Mouse (Mus musculus) CD4-positive, CD25-positive, alpha-beta regulatory T cell, adult 2 months (primary cell): ENCODE measurements around the gene Igfbp1.

ENCODE experiments used
- DNase-seq: peaks from one replicate; pipeline ENCODE4 v3.0.0-alpha.2; 2012; ENCODE audit warnings: low read depth, low spot score

The Igfbp1 gene

DNA sequence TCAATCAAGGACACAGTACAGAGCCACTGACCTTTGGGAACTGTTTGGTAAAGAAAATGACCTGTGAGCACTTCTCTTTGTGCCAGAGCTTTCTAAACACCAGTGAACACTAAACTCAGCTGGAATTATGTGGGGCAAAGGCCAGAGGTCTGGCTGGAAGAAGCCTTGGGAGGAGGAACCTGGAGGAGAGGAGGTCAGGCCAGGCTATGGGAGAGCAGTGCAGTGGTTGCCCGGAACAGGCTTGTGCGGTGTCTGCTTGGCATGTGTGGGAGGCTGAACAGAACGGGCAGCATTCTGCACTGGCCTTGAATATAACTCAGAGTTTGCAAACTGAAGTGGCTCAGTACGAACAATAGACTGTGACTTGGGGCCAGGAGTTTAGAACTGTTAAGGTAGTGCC, 32.4 kb downstream of the Igfbp1 start:
- no peak for DNase-seq

DNA sequence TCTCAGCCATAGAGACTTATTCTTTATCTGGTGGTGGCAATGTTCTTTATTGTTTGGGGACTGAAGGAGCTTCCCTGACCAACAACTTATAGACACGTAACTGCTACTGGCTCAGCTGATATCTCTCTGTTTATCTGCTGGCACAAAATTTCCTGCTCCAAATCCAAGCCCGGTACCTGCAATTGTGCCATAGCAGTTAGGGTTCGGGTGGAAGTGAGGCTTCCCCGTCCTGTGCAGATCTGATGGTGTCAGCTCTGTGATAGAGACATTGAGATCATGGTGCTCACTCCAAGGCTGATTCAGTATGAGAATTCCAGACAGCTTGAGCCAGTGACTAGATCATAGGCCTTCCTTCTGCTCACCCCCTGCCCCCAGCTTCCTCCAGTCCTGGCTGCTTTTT, 34.4 kb downstream of the Igfbp1 start:
- no peak for DNase-seq

DNA sequence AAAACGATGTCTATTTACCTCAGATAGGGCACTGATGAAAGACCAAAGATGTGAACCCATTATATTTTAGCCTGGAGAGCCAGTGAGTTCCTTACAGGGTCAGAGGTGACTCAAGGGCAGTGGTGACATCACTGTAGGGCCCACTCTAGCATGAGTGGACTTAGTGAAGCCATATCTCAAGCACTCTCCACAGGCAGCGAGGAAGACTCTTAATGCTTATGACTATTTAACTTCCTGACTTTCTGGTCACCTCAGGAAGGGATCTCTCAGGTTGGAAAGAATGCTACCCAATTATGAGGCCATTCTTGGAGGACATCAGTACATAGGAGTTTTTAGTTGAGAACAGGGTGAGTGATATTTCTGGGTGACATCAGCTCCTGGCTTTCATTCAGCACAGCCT, 35.8 kb downstream of the Igfbp1 start:
- DNase-seq, result no peak

DNA sequence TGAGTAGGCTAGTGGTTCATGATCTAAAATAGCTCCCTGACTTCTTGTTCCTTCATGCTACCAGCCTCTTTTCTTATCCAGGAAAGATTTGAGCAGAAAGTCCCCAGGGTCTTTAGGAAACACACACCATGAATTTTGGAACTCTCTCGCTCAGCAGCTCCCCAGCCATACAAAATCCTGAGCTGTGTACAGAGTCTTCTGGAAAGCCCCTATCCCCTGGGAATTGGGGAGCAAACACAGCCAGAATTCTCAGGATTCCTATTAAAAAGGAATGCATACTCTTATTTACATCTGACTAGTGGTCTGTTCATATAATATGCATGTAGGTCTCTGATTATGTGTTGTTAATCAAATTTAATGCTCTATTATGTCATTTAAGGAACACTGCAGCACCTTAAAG, 36.9 kb downstream of the Igfbp1 start:
- DNase-seq, result no peak

DNA sequence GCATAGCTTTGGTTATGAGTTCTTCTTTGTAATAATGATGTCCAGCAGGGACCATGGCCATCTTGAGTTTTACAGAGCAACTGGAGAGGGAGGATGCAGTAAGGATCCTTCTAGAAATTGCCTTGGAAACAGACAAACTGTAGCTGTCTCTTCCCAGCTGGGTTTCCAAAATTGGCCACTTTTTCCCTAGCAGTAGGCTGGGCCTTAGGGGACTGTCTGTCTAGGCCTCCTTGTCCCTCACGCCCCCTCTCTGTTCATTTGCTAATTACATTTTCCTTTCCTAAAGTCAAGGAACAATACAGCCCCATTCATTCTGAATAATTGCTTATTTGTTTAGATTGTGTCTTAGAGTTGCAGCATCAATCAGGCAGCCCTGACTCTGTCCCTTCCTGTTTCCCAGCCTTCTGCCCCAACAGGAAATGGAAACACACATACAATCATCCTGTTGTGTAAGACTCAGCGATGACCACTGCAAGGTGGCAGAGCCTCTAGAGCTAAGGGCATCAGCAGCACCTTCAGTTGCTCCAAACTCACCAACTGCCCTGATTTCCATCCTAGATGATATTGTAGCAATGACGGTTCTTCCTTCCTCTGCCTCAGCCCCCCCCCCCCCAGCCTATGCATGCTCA, 37.5 kb downstream of the Igfbp1 start:
- DNase-seq, result no peak

DNA sequence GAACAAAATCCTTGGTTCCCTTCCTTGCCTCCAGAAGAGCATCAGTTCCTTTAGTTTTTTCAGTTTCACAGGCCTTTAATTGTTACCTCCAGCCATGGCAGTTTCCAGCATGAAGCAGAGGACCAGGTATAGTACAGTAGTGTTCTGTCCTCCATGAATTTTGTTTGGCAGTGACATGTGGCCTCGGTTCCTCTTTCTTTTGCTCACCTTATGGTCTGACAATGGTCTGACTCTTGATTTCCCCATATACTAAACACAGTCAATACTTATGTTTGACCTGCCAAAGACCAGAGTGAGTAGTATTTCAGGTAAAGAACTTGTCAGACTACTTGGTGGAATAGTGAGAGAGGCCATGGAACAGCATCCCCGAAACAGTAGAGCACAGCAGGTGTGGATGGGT, 39.2 kb downstream of the Igfbp1 start:
- no peak for DNase-seq

DNA sequence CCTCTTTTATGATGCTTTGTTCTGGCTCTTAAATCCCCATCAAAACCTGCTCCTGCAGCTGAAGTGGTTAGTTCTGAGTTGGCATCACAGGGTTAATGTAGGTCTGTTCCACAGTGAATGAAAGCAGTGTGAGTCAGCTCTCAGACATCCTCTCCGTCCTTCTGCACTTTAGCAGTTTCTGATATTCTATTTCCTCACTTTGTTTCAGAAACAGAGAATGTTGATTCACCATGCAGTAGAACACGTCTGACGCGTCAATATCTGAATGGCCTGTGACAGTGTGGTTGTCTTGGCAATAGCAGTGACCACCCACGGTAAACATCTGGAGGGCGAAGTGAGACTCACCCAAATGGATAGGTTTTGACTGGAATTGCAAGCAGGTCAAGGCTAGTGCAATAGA, 40.1 kb downstream of the Igfbp1 start:
- DNase-seq, result no peak

DNA sequence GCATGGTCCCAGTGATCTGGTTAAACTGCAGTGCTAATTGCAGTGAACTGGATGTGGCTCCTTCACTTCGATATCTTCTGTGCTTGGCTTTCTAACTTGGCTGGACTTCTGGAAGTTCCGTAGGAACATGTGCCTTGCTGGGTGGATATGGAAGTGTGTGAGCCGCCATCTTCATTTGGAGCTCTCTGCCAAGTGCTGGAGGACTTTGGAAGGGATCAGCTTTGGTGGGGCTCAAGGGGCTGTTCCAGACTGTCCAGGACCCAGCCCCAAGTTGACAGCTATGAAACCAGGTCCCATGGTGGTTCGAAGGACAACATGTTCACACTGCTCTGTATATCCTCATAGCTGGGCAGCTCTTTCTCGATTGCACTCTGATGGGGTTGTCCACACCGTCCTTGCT, 41.0 kb downstream of the Igfbp1 start:
- DNase-seq, result no peak

DNA sequence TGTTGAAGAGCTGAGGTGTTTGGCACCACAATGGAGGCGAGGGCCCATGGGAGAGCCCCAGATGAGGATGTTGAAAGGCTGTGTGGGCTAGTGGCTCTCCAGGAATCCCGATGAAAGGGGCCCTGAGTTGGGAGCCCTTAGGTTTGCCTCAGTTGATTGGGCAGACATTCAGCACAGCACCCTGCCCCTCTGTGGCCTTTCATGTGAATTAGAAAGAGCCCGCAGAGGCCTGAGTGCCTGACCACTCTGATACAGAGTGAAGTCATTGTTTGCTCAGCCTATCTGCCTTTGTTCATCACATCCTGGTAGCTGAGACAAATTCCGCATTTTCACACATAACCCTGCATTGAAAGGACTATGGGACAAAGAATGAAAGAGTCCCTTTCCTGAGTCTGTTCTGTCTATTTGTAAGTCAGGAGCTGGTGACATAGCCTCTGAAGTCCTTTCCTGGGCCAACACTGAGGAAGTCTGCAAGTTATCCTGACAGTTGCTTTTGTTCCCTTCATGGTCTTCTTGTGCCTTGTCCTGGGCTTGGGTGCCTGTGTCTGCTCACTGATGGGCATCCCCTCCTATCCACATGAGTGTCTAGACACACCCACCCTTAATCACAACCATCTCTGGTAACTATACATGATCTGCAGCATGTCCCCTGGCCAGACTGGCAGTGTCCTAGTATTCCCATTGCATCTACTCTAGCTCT, 41.6 kb downstream of the Igfbp1 start:
- no peak for DNase-seq

DNA sequence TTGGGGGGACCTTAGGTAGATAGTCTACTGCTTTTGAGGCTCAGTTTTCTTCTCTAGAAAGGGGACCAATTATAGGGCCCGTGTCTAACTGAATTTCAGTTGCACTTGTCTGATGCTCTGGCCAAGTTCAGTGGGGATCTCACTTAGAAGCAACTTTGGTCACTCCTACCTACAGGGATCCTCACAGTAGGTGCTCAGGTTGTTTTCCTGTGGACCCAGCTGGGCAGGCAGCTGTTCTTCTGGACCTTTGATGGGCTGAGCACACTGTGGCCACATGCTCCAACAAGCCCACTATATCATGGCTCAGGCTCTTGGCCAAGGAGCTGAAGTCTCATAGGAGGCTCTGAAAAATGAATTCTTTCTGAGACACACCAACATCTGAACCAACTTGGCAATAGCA, 47.2 kb downstream of the Igfbp1 start:
- no peak for DNase-seq

DNA sequence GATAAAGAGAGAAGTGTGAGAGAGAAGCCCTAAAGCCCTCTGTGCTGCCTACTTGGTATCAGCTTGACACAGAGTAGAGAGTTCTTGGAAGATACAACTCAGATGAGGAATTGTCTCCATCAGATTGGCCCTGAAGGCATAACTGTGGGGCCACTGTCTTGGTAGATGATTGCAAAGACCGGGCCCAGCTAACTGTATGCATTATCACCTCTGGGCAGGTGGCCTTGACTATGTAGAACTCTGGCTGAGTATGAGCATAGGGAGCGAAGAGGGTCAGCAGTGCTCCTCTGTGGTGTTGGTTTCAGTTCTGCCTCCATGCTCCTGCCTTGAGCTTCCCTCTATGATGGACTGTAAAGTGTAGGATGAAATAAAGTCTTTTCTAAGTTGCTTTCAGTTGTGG, 52.8 kb downstream of the Igfbp1 start:
- DNase-seq, result no peak

DNA sequence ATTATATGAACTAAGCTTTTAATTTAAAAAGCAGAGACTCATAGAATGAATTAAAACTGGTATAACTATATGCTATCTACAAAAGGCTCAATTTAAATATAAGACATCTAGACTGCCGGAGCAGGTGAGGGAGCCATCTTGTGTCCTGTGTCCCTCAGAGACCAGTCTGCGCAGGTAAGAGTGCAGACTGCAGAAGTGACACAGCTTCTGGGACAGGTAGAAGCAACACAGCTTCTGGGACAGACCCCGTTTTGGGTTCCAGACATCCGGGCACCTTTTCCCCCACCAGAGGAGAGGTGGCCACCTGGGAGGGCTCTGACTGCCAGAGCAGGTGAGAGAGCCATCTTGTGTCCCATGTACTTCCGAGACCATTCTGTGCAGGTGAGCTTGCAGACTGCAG, 53.3 kb downstream of the Igfbp1 start:
- DNase-seq, result no peak
